Mouse (Mus musculus): ENCODE measurements around the gene Tmtc1.

Tmtc1 gene

DNA sequence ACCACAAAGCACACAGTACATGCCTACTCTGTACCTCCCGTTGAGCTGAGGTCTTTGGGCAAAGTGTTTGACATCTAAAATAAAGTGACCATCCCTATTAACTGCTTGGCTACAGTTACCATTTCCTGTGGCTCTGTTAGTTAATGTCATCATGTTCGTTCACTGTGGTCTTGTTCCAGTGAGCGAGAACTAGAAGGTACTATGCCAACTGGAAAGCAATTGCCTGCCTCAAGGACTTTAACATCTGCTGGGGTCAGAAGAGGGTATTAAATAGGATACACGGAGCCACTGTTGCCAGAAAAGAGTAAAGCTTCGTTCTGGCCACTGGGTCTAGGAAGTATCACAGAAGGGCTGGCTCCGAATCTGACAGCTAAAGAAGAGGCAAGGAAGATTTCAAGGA lies 23.8 kb downstream of the Tmtc1 start:
- no peak for DNase-seq (ENCODE audit: low spot score)

DNA sequence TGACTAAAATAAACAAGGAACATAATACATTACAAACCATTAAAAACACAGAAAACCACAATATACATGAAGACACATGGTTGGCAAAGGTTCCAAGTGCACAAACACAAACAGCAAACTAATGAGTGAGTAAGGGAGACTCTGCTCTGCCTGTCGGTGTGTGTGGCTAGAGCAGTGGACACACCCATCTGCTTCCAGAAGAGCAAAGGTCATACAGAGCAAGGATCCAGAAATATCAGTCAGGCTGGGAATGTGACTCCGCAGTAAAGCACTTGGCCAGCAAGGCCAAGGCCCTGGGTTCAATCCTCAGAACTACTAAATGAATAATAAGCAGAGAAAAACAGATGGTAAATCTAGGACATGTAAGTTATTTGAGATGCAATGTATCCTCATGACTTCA lies 27.6 kb downstream of the Tmtc1 start:
- no peak for DNase-seq (ENCODE audit: low spot score)

DNA sequence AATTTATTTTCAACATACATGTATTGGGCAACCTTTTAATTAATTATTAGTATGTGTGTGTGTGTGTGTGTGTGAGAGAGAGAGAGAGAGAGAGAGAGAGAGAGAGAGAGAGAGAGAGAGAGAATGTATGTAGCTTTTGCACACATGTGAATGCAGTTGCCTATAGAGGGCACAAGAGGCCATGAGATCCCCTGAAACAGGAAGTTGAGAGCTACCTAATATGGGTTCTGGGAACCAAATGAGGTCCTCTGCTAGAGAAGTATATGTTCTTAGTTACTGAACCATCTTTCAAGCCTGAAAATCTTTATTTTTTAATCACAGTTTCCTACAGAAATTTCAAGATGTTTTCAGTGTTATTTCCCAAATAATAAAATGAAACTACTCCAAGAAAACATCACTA lies 30.6 kb downstream of the Tmtc1 start:
- DNase-seq (ENCODE audit: low spot score) = no peak

DNA sequence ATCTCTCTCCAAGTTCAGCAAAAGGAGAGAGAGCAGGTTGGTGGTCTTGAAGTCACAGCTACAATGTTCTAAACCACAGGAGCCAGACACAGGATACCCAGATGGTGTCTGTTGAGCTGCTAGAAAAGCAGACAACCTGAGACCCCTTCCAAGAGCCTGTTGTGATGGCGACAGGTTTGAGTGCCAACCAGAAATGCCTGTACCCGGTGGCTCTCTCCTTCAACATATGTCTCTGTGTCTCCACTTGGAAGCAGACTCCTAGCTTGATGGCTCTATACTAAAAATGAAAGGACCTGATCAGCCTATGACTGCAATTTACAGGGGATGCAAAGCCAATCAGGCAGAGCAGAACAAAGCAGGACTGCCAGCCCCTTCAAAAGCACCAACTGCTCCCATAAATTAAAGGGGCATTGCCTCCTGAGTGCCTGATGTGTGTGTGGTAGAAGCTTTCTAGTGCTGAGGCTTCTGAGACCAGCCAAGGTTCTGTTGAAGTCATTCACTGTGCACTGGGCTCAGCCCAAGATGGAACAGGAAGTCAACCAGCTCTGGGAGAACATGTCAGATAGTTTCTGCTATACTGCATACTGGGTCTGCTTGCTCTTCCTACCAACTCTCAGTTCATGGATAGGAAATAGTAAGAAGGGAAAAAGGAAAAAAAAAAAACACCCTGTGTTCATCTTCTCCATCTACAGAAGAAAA lies 37.2 kb downstream of the Tmtc1 start:
- DNase-seq (ENCODE audit: low spot score) = no peak

DNA sequence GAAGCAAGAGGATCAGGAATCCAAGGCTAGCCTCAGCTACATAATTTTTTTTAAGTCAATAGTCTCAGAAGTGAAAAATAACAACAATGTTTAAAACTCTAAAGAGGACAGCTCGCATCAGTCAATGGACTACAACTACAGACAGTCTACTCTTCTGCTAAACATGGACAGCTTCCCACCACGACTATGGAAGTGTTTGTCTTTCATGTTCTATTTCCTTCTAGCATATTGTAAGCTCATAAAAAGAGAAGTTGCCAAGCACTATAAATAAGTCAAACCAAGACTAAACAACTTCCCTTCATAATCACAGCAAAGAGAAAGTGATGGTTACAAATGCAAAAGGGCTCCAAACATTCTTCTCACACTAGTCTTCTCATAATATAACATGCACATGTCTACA lies 38.6 kb downstream of the Tmtc1 start:
- DNase-seq (ENCODE audit: low spot score) = no peak

DNA sequence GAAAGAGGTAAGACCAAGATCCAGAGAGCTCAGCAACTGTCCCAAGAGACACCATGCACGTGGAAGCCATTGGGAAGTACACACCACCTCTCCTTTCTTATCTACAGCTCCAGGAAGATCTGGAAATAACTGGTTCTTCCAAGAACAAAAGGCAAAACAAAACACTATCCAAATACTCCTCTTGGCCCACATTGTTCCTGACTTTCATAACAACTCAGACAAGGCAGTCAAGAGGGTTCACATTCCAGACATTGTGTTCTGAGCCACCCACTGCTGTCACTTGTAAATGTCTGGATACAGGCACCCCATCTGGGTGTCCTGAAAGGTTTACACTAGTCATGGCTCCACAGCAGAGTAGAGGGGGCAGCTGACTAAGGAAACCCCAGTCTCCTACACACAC lies 39.7 kb downstream of the Tmtc1 start:
- DNase-seq (ENCODE audit: low spot score) = no peak

DNA sequence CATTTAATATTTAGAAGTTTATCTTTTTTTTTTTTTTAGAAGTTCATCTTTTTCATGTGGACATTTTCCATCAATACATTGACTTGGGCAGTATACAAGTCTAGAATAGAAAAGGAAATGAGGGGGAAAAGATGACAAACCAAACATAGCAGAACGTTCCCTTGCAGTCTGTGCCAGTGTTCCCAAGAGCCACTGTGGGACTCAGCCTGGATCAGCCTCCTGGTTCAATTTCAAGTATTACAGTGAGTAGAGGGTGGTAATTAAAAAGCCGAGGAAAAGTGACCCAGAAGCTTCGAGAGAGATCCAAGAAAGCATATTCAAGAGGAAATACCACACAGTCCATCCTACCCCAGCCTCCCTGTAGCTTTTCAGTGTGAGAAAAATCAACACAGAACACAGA lies 40.4 kb downstream of the Tmtc1 start:
- no peak for DNase-seq (ENCODE audit: low spot score)

DNA sequence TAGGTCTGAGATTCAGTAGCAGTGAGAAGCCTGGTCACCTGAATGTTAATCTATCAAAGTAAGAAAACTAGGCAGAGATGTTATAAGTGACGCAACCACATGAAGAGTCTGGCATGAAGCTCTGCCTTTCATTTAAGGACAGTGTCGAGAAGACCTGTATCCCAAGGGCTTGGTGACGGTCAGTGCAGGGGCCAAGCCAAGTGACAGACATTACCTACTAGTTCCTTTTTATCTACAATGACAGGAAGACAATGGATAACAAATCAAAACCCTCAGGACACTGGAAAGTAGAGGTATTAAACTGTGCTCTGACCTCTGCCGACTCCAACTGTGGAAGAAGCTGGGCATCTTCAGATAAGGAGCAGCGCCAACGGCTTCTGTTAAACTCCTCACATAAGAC lies 43.2 kb downstream of the Tmtc1 start:
- DNase-seq (ENCODE audit: low spot score) = no peak

DNA sequence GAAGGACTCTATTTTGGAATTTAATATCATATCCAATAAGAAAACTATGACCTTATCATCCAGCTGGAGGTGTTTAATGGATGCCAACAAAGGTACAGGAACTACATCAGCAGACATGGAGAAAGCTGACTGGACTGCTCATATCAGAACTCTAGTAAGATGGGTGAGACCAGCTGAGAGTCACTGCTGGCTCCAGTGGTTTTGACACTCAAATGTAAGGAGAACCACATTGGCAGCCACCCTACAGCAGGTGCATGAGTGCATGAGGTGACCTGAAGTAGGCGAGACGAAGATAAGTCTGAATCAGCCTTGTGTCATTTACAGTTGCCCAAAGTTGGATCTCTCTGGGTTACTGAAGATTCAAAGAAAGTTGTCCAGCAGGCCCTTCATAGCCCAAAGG lies 44.6 kb downstream of the Tmtc1 start:
- no peak for DNase-seq (ENCODE audit: low spot score)

DNA sequence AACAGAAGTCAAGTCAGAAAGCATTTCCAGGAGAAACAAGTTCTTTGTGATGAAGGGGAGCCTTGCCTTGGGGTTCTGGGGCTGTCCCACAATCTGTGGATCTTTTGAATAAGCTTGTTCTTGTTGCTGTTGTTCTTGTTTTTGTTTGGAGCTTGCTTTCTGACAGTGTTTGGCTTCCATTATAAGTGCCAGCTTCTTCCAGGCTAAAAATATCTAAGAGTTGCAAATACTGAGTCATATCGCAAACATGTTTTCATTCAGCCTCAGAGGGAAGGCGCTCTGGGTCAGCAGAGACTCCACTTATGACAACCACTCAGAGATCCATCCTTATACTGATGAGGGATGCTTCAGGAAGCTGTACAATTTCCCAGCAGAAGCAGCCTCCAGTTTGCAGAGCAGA lies 45.3 kb downstream of the Tmtc1 start:
- DNase-seq (ENCODE audit: low spot score) = no peak

DNA sequence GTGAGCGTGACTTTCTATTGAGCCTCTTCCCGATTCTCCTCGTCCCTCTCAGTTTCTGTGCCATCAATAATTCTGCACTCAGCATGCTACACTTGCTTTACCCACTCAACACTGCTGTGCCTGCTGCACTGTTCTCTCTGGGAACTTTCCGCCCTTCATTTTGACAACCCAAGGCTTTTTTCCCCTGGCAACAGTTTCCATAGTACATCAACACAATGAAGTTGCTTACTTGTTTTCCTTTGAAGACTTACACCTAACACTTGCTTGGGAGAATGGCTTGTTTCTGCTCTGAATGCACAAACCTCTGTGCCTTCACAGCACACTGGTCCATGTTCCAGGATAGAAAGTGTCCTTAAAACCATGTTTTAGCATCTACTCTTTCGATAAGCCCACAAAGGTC lies 46.9 kb downstream of the Tmtc1 start:
- DNase-seq (ENCODE audit: low spot score) = no peak

DNA sequence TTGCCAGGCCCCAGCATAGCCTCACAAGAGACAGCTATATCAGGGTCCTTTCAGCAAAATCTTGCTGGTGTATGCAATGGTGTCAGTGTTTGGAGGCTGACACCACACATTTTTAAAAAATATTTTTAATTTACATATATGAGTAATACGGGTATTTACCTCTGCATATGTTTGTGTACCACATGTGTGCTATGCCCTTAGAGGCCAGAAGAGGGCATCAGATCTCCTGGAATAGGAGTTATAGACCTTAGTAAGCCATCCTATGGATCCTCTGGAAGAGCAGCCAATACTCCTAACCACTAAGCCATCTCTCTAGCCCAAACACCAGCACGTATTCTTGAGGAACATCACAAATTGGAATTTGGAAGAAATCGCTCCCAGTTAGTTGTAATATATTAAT lies 48.9 kb downstream of the Tmtc1 start:
- no peak for DNase-seq (ENCODE audit: low spot score)

DNA sequence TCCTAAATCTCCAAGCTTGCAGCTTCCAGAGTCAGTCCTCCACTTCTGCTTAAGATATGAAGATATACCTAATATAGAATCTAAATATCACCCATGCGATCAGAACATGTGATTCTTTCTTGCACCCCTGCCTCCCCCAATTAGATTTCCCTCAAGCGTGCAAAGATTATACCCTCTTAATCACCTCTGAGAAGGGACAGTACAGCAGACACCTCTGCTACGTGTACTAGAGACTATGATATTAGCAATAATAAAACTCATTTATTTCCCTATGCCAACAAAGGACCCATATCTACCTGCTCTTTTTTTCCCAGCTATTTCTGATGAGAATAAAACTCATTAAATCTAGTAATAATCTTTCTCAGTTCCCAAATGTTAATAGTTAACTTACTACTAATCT lies 49.9 kb downstream of the Tmtc1 start:
- no peak for DNase-seq (ENCODE audit: low spot score)

DNA sequence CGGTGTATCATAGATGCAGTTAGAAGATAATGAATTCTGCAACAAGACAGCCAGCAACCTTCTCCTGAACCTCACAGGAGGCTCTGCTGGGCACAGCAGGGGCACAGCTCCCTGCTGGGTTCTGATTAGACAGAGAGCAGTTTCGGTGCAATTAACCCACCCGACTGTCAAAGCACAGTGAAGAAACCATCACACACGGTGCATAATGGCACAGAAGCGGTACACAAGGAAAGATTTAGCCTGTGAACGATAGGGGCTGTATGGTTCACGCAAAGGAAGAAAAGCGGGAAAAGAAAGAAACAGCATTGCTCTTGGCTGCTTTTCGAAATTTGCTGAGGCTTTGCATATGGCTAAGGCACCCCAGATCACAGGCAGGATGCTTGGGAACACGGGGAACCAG lies 52.0 kb downstream of the Tmtc1 start:
- DNase-seq (ENCODE audit: low spot score) = no peak

DNA sequence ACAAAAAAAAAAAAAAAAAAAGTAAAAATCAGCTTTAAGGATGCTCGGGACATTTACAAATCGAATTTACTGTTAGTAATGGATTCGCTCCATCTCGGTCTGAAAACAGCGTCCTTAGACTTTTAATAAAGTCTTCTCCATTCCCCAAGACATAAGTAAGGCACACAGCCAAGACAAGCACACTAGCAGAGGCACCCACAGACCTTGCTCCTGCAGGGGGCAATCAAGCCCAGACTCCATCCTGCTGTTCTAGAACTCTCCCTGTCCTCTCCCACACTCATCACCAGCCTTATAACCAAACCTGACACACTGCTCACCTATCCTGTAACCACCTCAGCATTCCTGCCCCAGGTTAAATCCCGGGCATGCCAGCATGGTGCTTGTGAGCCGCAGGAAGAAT lies 52.9 kb downstream of the Tmtc1 start:
- DNase-seq (ENCODE audit: low spot score) = no peak

DNA sequence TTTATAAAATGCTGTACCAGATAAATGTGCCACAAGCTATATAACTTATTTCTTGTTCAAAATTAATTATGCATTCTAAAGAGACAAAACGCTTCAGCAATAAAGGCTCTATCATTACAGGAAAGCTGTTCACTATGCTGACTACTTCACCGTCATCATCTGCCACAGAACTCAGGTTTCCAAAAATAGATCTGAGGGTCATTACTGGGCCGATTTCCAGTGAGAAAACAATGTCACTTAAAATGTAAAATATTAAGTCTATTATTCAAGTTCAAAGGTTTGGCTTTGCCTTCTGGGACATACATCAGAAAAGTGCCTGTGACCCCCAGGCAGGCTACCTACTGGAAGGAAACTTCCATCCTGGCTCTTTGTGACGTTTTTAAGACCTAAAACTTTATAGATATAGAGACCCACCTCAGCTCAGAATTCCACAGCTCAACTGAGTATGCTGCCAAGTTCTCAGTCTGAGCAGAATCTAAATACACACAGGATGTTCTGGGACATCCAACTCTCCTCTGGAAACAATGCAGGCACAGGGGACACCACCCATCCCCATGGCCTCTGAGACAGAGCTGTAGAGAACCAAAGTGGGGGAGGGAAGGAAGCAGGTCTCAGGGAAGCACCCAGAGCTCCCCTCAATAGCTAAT lies 53.4 kb downstream of the Tmtc1 start:
- DNase-seq (ENCODE audit: low spot score) = no peak

DNA sequence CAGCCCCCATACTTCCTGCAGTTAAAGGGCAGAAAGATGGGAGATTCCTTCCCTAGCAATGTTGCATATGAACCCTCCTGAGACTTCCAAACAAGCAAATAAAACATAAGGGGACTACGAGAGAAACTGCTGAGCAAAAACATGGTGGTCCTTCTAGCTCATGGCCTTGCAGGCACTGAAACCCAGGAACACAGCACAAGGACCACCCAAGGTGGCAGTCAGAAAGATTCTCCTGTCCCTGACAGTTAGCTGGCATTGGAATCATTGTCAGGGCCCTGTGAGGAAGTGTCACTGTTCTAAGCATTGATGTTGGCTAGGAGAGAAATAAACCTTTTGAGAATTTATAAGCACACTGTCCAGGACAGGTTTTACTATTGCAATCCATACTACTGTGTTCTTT lies 56.2 kb downstream of the Tmtc1 start:
- no peak for DNase-seq (ENCODE audit: low spot score)

DNA sequence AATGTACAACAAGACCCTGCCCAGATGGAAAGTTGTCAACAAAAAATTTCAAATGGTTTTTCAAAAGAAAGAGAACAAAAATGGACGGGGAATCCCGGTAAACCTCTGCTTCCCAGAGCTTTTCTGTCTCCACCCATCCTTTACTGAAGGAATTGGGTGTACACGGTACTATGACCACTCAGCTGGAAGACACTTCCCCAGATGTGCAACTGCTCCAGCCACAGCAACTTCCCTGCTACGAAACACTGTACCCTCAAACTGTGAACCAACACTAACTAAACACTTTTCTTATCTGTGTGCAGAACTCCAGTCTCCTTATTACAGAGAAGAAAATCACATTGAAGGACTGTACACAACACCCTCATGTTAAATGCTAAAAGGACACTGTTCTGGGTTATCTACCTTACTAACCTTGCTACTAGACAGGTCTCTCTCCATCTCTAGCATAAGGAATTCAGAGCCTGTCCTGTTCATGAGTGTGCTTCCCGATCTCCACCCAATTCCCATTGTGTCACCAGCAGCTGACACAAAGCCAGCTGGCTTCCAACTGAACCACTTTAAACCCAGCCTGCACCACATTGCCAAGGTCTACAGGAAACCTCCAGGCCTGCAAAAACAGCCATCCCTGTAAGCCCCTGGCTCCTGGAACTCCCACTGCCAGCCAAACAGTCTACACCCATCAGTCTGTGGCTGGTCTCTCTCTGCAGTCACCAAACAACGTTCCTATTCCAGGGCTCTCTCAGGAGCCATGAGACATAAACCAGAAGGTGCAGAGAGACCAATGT lies 59.9 kb downstream of the Tmtc1 start:
- no peak for DNase-seq (ENCODE audit: low spot score)

DNA sequence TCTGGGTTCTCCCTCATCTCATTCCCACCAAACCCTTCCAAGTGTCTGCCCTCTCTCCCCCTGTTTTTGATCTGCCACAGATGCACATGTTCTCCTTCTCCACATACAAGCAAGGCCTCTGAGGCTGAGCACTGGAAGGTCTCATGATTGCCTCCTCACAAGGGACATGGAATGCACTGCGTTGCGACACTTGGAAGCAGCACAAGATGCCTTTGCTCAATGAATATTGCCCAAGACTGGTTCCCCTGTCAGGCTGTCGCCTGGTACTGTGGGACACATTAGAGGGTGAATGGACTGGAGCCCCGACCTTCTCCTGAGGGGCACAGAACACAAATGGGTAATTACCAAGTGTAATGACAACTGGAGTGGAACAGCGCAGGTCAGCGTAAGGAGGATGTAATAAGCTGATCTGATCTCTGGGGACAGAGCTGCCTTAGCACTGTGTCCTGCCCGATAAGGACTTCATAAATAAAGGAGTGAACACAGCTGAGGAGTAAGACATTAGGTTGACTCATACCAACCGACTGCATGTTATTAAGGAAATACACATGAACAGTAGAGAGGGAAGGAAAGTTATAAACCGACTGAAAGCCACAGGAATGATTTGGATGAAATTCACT lies 62.9 kb downstream of the Tmtc1 start:
- DNase-seq (ENCODE audit: low spot score) = no peak

DNA sequence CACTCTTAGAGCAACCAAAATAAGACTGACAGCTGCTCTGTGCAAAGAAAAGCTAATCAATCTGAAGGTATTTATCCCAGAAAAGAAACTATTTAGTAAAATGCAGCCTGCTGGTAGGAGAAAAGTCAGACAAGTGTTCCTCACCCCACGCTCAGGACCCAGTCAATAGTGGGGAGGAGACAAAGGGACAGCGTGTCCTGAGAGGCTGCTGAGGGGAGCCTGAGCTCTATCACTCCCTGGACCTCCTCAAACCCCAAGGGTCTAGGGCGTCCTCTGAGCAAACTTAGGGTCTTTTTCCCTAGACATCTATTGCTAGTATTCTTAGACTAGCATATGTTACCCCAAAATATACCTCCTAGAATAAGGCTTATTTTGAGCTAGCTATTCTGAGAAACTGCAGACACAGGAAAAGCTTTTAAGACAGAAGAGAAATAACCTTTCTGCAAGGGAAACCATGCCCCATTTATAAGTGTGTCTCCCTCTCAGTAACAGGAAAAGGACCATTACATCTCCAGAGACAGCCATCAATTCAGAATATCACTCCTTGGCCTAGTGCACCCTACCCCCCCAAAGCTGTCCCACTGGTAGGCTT lies 68.5 kb downstream of the Tmtc1 start:
- DNase-seq (ENCODE audit: low spot score) = no peak

DNA sequence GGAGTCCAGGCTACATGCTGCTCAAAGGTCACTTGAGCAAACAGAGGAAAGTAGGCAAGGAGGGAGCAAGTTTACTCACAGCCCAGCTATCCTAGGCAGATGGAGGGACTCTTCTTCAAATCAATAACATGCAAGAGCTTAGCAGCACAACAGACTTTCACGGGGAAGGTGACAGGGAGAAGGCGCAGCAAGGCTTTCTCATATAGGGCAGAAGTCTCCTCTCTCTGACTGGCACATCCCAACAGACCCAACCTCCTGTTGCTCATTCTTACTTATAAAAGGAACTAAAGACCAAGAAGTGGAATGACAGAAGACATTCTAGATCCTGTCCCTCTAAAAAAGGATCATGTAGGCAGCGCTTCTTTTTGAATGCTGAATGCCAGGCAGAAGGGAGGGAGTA lies 69.2 kb downstream of the Tmtc1 start:
- no peak for DNase-seq (ENCODE audit: low spot score)

DNA sequence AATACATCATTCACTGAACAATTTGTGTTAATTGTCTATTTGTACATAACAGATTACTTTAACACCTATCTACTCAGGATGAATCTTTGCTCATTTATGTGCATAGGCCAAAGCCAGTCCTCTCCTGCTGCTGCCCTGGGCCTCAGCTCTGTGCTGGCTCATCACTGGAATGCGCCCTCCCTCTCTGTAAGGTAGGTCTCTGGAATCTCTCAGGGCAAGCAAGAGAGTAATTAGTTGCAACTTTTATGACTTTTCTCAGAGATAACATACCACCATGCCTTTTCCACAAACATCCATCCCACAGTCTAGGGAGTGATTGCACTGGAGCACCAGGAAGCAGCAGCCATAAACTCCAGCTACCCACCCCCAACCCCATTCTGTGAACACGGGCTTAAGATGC lies 70.7 kb downstream of the Tmtc1 start:
- no peak for DNase-seq (ENCODE audit: low spot score)

DNA sequence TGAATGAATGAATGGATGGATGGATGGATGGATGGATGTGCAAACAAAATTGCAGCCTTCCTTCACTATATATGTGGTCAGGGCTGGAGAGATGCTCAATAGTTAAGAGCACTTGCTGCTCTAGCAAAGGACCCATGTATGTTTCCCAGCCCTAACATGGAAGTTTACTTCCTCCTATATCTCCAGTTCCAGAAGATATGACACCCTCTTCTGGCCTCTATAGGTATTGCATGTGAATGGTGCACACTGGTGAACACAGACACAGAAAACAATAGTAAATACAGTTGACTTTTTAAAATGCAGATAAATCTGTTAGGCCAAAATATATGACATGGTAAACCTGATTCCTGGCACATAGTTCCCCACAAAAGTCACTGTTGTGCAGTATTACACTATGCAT lies 73.0 kb downstream of the Tmtc1 start:
- no peak for DNase-seq (ENCODE audit: low spot score)
